Mouse (Mus musculus): Measurements from ENCODE around the gene Thra. TPM values are rescaled to one million over a fixed set of nuclear protein-coding genes. Genes with fewer than 3 reads are reported as not detected.

The Thra gene
- total and polyA plus RNA-seq, 3 experiments, result 1.1 to 3.9 (median 3.8) TPM

GRCm38 (mm10) chr11:98782651-98783235 is 42.3 kb downstream of the Thra start:
- Histone ChIP-seq H3K27ac (ENCODE audit: insufficient read depth, low read depth) (no peak overlapping the region), H3K9ac (ENCODE audit: insufficient read depth, low read depth) (peak overlapping the region; percentile 7; the same call in 1 of the 2 replicates), H3K4me1 (ENCODE audit: control insufficient read depth in 1 of 2, insufficient read depth in 2 of 2) (peaks cover 20 to 43% of the 10 kb centered on the region in 2 experiments), H3K79me2 (replicated peaks; ENCODE audit: control insufficient read depth, extremely low read depth, insufficient read depth, poor library complexity, severe bottlenecking) (no peaks in the 10 kb centered on the region), H3K36me3 (replicated peaks in 1 of 2; ENCODE audit: control insufficient read depth in 1 of 2, insufficient read depth in 1 of 2, low read length in 1 of 2) (no peaks in the 10 kb centered on the region), H3K9me3 (replicated peaks; ENCODE audit: low read length) (no peaks in the 10 kb centered on the region), H3K4me3 (replicated peaks in 1 of 3; ENCODE audit: low read depth in 2 of 3, low read length in 2 of 3, poor library complexity in 1 of 3) (peak overlapping the region in 1 of 3 experiments; percentile 41), H3K27me3 (replicated peaks) (peaks cover 25% of the 10 kb centered on the region), H3K4me2 (ENCODE audit: insufficient read depth, low read depth, poor library complexity, severe bottlenecking) (peak overlapping the region; percentile 81)
- DNase-seq (ENCODE audit: extremely low read depth), result no peak
- TF ChIP-seq MAZ (IDR thresholded peaks at IDR 0.05; ENCODE audit: low read depth, low read length) (no peak), ZKSCAN1 (IDR thresholded peaks at IDR 0.05; ENCODE audit: borderline replicate concordance, low read depth, low read length) (no peak), POLR2AphosphoS2 (IDR thresholded peaks at IDR 0.05; ENCODE audit: low read depth, low read length) (no peak), UBTF (IDR thresholded peaks at IDR 0.05; ENCODE audit: low read depth, low read length) (no peak), ETS1 (conservative IDR thresholded peaks at IDR 0.05; ENCODE audit: low read depth, low read length) (no peak)
- in situ Hi-C loops (cut with MboI; ENCODE audit: low pct_ligation_motif_present, low pct_unique_long_range_greater_than_20kb, low sequenced_read_pairs) (loop anchor here (5.0 to 10.0 kb wide), 2 partner anchors 35 to 58 kb away; partner anchors contain the start of gene Med24), dilution Hi-C loops (cut with MboI; ENCODE audit: extremely low pct_ligation_motif_present, extremely low pct_unique_long_range_greater_than_20kb, low sequenced_read_pairs) (no loop called here)

GRCm38 (mm10) chr11:98783236-98783696 is 42.8 kb downstream of the Thra start:
- peaks cover 20 to 47% of the 10 kb centered on the region in 2 experiments for H3K4me1 ChIP-seq (ENCODE audit: control insufficient read depth in 1 of 2, insufficient read depth in 2 of 2)
- in situ Hi-C loops (cut with MboI; ENCODE audit: low pct_ligation_motif_present, low pct_unique_long_range_greater_than_20kb, low sequenced_read_pairs), result loop anchor here (5.0 to 10.0 kb wide), 2 partner anchors 36 to 58 kb away; partner anchors contain the start of gene Med24
- no peak for DNase-seq (ENCODE audit: extremely low read depth)
- peak overlapping the region; percentile 81 for H3K4me2 ChIP-seq (ENCODE audit: insufficient read depth, low read depth, poor library complexity, severe bottlenecking)
- dilution Hi-C loops (cut with MboI; ENCODE audit: extremely low pct_ligation_motif_present, extremely low pct_unique_long_range_greater_than_20kb, low sequenced_read_pairs), result no loop called here
- no peaks in the 10 kb centered on the region for H3K79me2 ChIP-seq (replicated peaks; ENCODE audit: control insufficient read depth, extremely low read depth, insufficient read depth, poor library complexity, severe bottlenecking)
- no peaks in the 10 kb centered on the region for H3K36me3 ChIP-seq (replicated peaks in 1 of 2; ENCODE audit: control insufficient read depth in 1 of 2, insufficient read depth in 1 of 2, low read length in 1 of 2)
- H3K27me3 ChIP-seq (replicated peaks), result peaks cover 25% of the 10 kb centered on the region
- H3K9me3 ChIP-seq (replicated peaks; ENCODE audit: low read length), result no peaks in the 10 kb centered on the region
- peak overlapping the region; percentile 7; the same call in 1 of the 2 replicates for H3K9ac ChIP-seq (ENCODE audit: insufficient read depth, low read depth)
- H3K27ac ChIP-seq (ENCODE audit: insufficient read depth, low read depth), result no peak overlapping the region
- H3K4me3 ChIP-seq (replicated peaks in 1 of 3; ENCODE audit: low read depth in 2 of 3, low read length in 2 of 3, poor library complexity in 1 of 3), result peak overlapping the region in 1 of 3 experiments; percentile 41
- TF ChIP-seq JUN (IDR thresholded peaks at IDR 0.05; ENCODE audit: insufficient read depth, low read depth, low read length), result no peak
- TF ChIP-seq NELFE (IDR thresholded peaks at IDR 0.05; ENCODE audit: low read depth, low read length), result peak; percentile 42; the same call in 1 of the 2 replicates
- 0 out of 2 replicates have a peak, but pooled peaks have one; percentile 27 for TF ChIP-seq EP300 (IDR thresholded peaks at IDR 0.05; ENCODE audit: low read length)
- 0 out of 2 replicates have a peak, but pooled peaks have one; percentile 26 for TF ChIP-seq KAT2A (IDR thresholded peaks at IDR 0.05; ENCODE audit: insufficient replicate concordance, low read length)
- TF ChIP-seq MAX (IDR thresholded peaks at IDR 0.05; ENCODE audit: low read length), result peak; percentile 95
- TF ChIP-seq IRF4 (IDR thresholded peaks at IDR 0.05; ENCODE audit: low read depth, low read length), result peak; percentile 55
- 0 out of 2 replicates have a peak, but pooled peaks have one; percentile 22 for TF ChIP-seq ETS1 (conservative IDR thresholded peaks at IDR 0.05; ENCODE audit: low read depth, low read length)
- TF ChIP-seq NRF1 (IDR thresholded peaks at IDR 0.05; ENCODE audit: low read depth, low read length), result peak; percentile 46
- peak; percentile 43; the same call in 1 of the 2 replicates for TF ChIP-seq POLR2A (IDR thresholded peaks at IDR 0.05; ENCODE audit: low read depth, low read length)
- peak; percentile 96 for TF ChIP-seq MXI1 (IDR thresholded peaks at IDR 0.05; ENCODE audit: low read depth, low read length)
- no peak; the same call in 1 of the 2 replicates for TF ChIP-seq MAZ (IDR thresholded peaks at IDR 0.05; ENCODE audit: low read depth, low read length)
- no peak for TF ChIP-seq ZNF384 (IDR thresholded peaks at IDR 0.05; ENCODE audit: low read depth, low read length)
- TF ChIP-seq SIN3A (IDR thresholded peaks at IDR 0.05; ENCODE audit: low read length), result peak; percentile 70; the same call in 1 of the 2 replicates
- TF ChIP-seq CTCF (conservative IDR thresholded peaks at IDR 0.05 in 1 of 2, IDR thresholded peaks at IDR 0.05 in 1 of 2; ENCODE audit: low read depth in 2 of 2, low read length in 2 of 2), result no peak
- no peak for TF ChIP-seq POLR2AphosphoS2 (IDR thresholded peaks at IDR 0.05; ENCODE audit: low read depth, low read length)
- no peak for TF ChIP-seq ZKSCAN1 (IDR thresholded peaks at IDR 0.05; ENCODE audit: borderline replicate concordance, low read depth, low read length)
- TF ChIP-seq HCFC1 (IDR thresholded peaks at IDR 0.05; ENCODE audit: low read depth, low read length), result no peak
- peak; percentile 78 for TF ChIP-seq USF1 (IDR thresholded peaks at IDR 0.05; ENCODE audit: low read depth, low read length)
- no peak for TF ChIP-seq CHD1 (IDR thresholded peaks at IDR 0.05; ENCODE audit: low read depth, low read length)
- 0 out of 2 replicates have a peak, but pooled peaks have one; percentile 21 for TF ChIP-seq MEF2A (IDR thresholded peaks at IDR 0.05; ENCODE audit: borderline replicate concordance, low read depth, low read length)
- TF ChIP-seq GABPA (IDR thresholded peaks at IDR 0.05; ENCODE audit: insufficient replicate concordance, low read depth, low read length), result no peak
- 0 out of 2 replicates have a peak, but pooled peaks have one; percentile 30 for TF ChIP-seq MAFK (IDR thresholded peaks at IDR 0.05; ENCODE audit: insufficient replicate concordance, low read length)
- TF ChIP-seq BHLHE40 (IDR thresholded peaks at IDR 0.05; ENCODE audit: low read depth, low read length), result peak; percentile 94
- no peak for TF ChIP-seq SMC3 (IDR thresholded peaks at IDR 0.05; ENCODE audit: low read depth, low read length)
- TF ChIP-seq RCOR1 (conservative IDR thresholded peaks at IDR 0.05; ENCODE audit: low read depth, low read length), result peak; percentile 62
- TF ChIP-seq JUND (conservative IDR thresholded peaks at IDR 0.05; ENCODE audit: low read depth, low read length), result no peak
- peak; percentile 65 for TF ChIP-seq CHD2 (IDR thresholded peaks at IDR 0.05; ENCODE audit: low read length)
- TF ChIP-seq USF2 (conservative IDR thresholded peaks at IDR 0.05; ENCODE audit: low read depth, low read length), result peak; percentile 48; the same call in 1 of the 2 replicates
- peak; percentile 46; the same call in 1 of the 2 replicates for TF ChIP-seq ZMIZ1 (IDR thresholded peaks at IDR 0.05; ENCODE audit: low read depth, low read length)
